Mouse (Mus musculus) hindbrain, embryonic 14.5 days (tissue): ENCODE measurements at regions not wholly inside any gene's neighbourhood (a gene's known extent, or its start where the extent isn't known, plus 50 kb on each side); places are given as distances from the start of the nearest gene placed in this dataset. TPM values are rescaled to one million over a fixed set of nuclear protein-coding genes. Genes with fewer than 3 reads are reported as not detected.

Experiments
- microRNA-seq: library from miRNA; unstranded; fragments of <30 nt; microRNA quantifications from one replicate; pipeline ENCODE4, GENCODE M21; 2016

Small RNA genes in the stretch of these regions (microRNA-seq; reads per million reads assigned to microRNA genes)
- not detected for gene Gm27722
- not detected for gene Mir6388
